Mouse (Mus musculus): Measurements from ENCODE around the gene Cabp1. TPM values are rescaled to one million over a fixed set of nuclear protein-coding genes. Genes with fewer than 3 reads are reported as not detected.

Gene Cabp1
- total and polyA plus RNA-seq, 3 experiments, result 0.35 to 1.7 TPM; not detected in 1

- Histone ChIP-seq H3K4me1 (ENCODE audit: control insufficient read depth in 1 of 2, insufficient read depth in 2 of 2, low read length in 2 of 2) (no peaks in the 10 kb centered on the region), H3K36me3 (ENCODE audit: control insufficient read depth in 1 of 2, insufficient read depth in 2 of 2, low read length in 2 of 2) (peaks cover 0 to 2% of the 10 kb centered on the region in 2 experiments; a peak in 1 of 4 replicates), H3K27me3 (ENCODE audit: control insufficient read depth in 1 of 2, insufficient read depth in 2 of 2, low read length in 2 of 2) (no peaks in the 10 kb centered on the region), H3K4me3 (ENCODE audit: control insufficient read depth in 1 of 2, insufficient read depth in 1 of 2, low read depth in 2 of 2, low read length in 2 of 2) (no peak overlapping the region), H3K9me3 (replicated peaks; ENCODE audit: insufficient read depth, low read length) (no peaks in the 10 kb centered on the region), H3K79me2 (ENCODE audit: control insufficient read depth, insufficient read depth, low read length, poor library complexity) (no peaks in the 10 kb centered on the region), H3K27ac (ENCODE audit: control insufficient read depth, low read depth, low read length) (no peak overlapping the region), H3K9ac (ENCODE audit: control insufficient read depth, low read depth, low read length, poor library complexity, severe bottlenecking) (no peak overlapping the region)
- TF ChIP-seq BHLHE40 (IDR thresholded peaks at IDR 0.05; ENCODE audit: borderline replicate concordance, low read depth, low read length) (no peak), MYB (IDR thresholded peaks at IDR 0.05; ENCODE audit: low read depth, low read length) (no peak), TAL1 (IDR thresholded peaks at IDR 0.05; ENCODE audit: low read length) (no peak), NRF1 (IDR thresholded peaks at IDR 0.05; ENCODE audit: insufficient read depth, low read depth, low read length, poor library complexity, severe bottlenecking) (no peak), HCFC1 (IDR thresholded peaks at IDR 0.05; ENCODE audit: low read depth, low read length) (no peak), ZKSCAN1 (IDR thresholded peaks at IDR 0.05; ENCODE audit: low read depth, low read length) (no peak), ZMIZ1 (IDR thresholded peaks at IDR 0.05; ENCODE audit: low read depth, low read length) (no peak), UBTF (IDR thresholded peaks at IDR 0.05; ENCODE audit: borderline replicate concordance, insufficient read depth, low read depth, low read length) (no peak), KAT2A (conservative IDR thresholded peaks at IDR 0.05; ENCODE audit: low read depth, low read length) (no peak), USF1 (IDR thresholded peaks at IDR 0.05; ENCODE audit: low read depth, low read length) (no peak), RAD21 (IDR thresholded peaks at IDR 0.05; ENCODE audit: low read depth, low read length) (no peak), CTCF (IDR thresholded peaks at IDR 0.05 in 2 of 3, conservative IDR thresholded peaks at IDR 0.05 in 1 of 3; ENCODE audit: control insufficient read depth in 1 of 3, insufficient read depth in 1 of 3, low read depth in 2 of 3, low read length in 3 of 3, poor library complexity in 1 of 3, severe bottlenecking in 1 of 3) (no peak), E2F4 (IDR thresholded peaks at IDR 0.05; ENCODE audit: borderline replicate concordance, low read depth, low read length) (no peak)
- DNase-seq (ENCODE audit: low read depth, low spot score), result no peak
Measured at GRCm38 (mm10) chr5:115124690-115125089, 69.5 kb downstream of the Cabp1 start.

GRCm38 (mm10) chr5:115120978-115121377, 73.2 kb downstream of the Cabp1 start:
- Histone ChIP-seq H3K9ac (ENCODE audit: control insufficient read depth, low read depth, low read length, poor library complexity, severe bottlenecking) (no peak overlapping the region), H3K36me3 (ENCODE audit: control insufficient read depth in 1 of 2, insufficient read depth in 2 of 2, low read length in 2 of 2) (no peaks in the 10 kb centered on the region), H3K4me1 (ENCODE audit: control insufficient read depth in 1 of 2, insufficient read depth in 2 of 2, low read length in 2 of 2) (no peaks in the 10 kb centered on the region), H3K4me3 (ENCODE audit: control insufficient read depth in 1 of 2, insufficient read depth in 1 of 2, low read depth in 2 of 2, low read length in 2 of 2) (no peak overlapping the region), H3K27me3 (ENCODE audit: control insufficient read depth in 1 of 2, insufficient read depth in 2 of 2, low read length in 2 of 2) (no peaks in the 10 kb centered on the region), H3K79me2 (ENCODE audit: control insufficient read depth, insufficient read depth, low read length, poor library complexity) (peaks cover 4% of the 10 kb centered on the region; the same call in 1 of the 2 replicates), H3K9me3 (replicated peaks; ENCODE audit: insufficient read depth, low read length) (no peaks in the 10 kb centered on the region), H3K27ac (ENCODE audit: control insufficient read depth, low read depth, low read length) (no peak overlapping the region)
- DNase-seq (ENCODE audit: low read depth, low spot score), result no peak
- no peak for TF ChIP-seq JUND (IDR thresholded peaks at IDR 0.05; ENCODE audit: low read depth, low read length)
- TF ChIP-seq ETS1 (IDR thresholded peaks at IDR 0.05; ENCODE audit: low read depth, low read length), result no peak
- TF ChIP-seq NRF1 (IDR thresholded peaks at IDR 0.05; ENCODE audit: insufficient read depth, low read depth, low read length, poor library complexity, severe bottlenecking), result no peak
- no peak for TF ChIP-seq GABPA (IDR thresholded peaks at IDR 0.05; ENCODE audit: low read depth, low read length)
- no peak for TF ChIP-seq CHD2 (IDR thresholded peaks at IDR 0.05; ENCODE audit: low read length)
- TF ChIP-seq HCFC1 (IDR thresholded peaks at IDR 0.05; ENCODE audit: low read depth, low read length), result no peak
- no peak for TF ChIP-seq BHLHE40 (IDR thresholded peaks at IDR 0.05; ENCODE audit: borderline replicate concordance, low read depth, low read length)
- TF ChIP-seq TBP (IDR thresholded peaks at IDR 0.05; ENCODE audit: low read depth, low read length), result no peak
- TF ChIP-seq E2F4 (IDR thresholded peaks at IDR 0.05; ENCODE audit: borderline replicate concordance, low read depth, low read length), result no peak
- TF ChIP-seq CHD1 (IDR thresholded peaks at IDR 0.05; ENCODE audit: low read depth, low read length), result no peak
- TF ChIP-seq MEF2A (IDR thresholded peaks at IDR 0.05; ENCODE audit: extremely low read depth, insufficient replicate concordance, low read depth, low read length, poor library complexity, severe bottlenecking), result no peak
- no peak for TF ChIP-seq ZC3H11A (IDR thresholded peaks at IDR 0.05; ENCODE audit: low read depth, low read length)
- no peak for TF ChIP-seq TAL1 (IDR thresholded peaks at IDR 0.05; ENCODE audit: low read length)
- TF ChIP-seq MAZ (IDR thresholded peaks at IDR 0.05; ENCODE audit: low read depth, low read length), result no peak
- TF ChIP-seq MXI1 (IDR thresholded peaks at IDR 0.05; ENCODE audit: low read depth, low read length), result no peak
- no peak for TF ChIP-seq POLR2AphosphoS2 (IDR thresholded peaks at IDR 0.05; ENCODE audit: low read length)
- no peak for TF ChIP-seq ZKSCAN1 (IDR thresholded peaks at IDR 0.05; ENCODE audit: low read depth, low read length)
- no peak for TF ChIP-seq MYC (IDR thresholded peaks at IDR 0.05; ENCODE audit: low read depth, low read length)

All from MEL (cell line).